Comparison of ENCODE assay signal across 7 mouse cellular contexts in the genomic region with DNA sequence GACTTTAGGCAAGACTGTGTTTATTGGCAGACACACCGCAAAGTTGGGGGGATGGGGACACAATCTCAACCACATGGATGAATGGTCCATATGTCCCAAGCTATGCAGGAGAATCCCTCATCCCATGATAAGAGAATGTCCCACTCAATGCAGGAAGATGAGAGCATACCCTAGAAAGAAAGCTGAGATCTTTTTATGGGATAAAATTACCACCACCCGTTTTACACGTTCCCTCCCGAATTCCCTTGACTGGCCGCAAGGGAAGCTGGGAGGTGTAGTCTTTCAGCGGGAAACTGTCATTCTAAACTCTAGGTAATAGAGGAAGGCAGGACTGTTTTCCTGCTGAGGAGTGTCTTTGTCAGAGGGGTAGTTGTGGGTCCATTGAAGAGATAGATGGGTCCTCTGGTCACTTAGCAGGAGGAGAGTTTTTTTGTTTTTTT. TPM values are rescaled to one million over a fixed set of nuclear protein-coding genes. Genes with fewer than 3 reads are reported as not detected.
DNase-seq lines count a peak whose midpoint lies in the region; ATAC-seq and TF ChIP-seq lines count a peak whose summit lies in the region.

No protein-coding gene starts in this region.

- DNase-seq in adrenal gland, postnatal 10 days = peak; percentile 67
- peak; percentile 68 to 74 for DNase-seq in cerebellum, postnatal 10 days
- DNase-seq in frontal cortex, postnatal 14 days (ENCODE audit: low spot score in 2 of 2) = peak; percentile 9 to 32
- peak; percentile 74 for DNase-seq in hindbrain, postnatal 0 days (ENCODE audit: low spot score)
- peak; percentile 63 to 68 for DNase-seq in left cerebral cortex, adult 18-20 months (ENCODE audit: low spot score in 2 of 2)
- peak; percentile 39 for DNase-seq in lung, postnatal 25 days (ENCODE audit: low spot score)
- DNase-seq in right cerebral cortex, postnatal 36 days (ENCODE audit: low spot score in 2 of 2) = peak; percentile 2 to 39

- no peaks in the 10 kb centered on the region for H3K9me3 ChIP-seq in hindbrain, postnatal 0 days (ENCODE audit: low read length)

- H3K27ac ChIP-seq in hindbrain, postnatal 0 days = peak overlapping the region; percentile 65

- H3K9ac ChIP-seq in hindbrain, postnatal 0 days (replicated peaks; ENCODE audit: low read length) = peak overlapping the region; percentile 51

- ATAC-seq in hindbrain, postnatal 0 days = no peak

- H3K4me2 ChIP-seq in hindbrain, postnatal 0 days (ENCODE audit: low read depth, low read length) = peak overlapping the region; percentile 70

- peak overlapping the region; percentile 49 for H3K4me3 ChIP-seq in hindbrain, postnatal 0 days (ENCODE audit: low read length)

- H3K36me3 ChIP-seq in hindbrain, postnatal 0 days (ENCODE audit: insufficient read depth, low read length) = no peaks in the 10 kb centered on the region

- H3K4me1 ChIP-seq in hindbrain, postnatal 0 days (ENCODE audit: insufficient read depth, low read length) = 0 out of 2 replicates have a peak, but pooled peaks cover 4% of the 10 kb centered on the region

- no peaks in the 10 kb centered on the region for H3K27me3 ChIP-seq in hindbrain, postnatal 0 days (ENCODE audit: insufficient read depth, low read length)

- WGBS in hindbrain, postnatal 0 days = 1% methylated on average over 6 of the region's 6 CpGs

- TF ChIP-seq CTCF in hindbrain, postnatal 0 days (IDR thresholded peaks at IDR 0.05; ENCODE audit: low read depth) = peak; percentile 41; the same call in 1 of the 2 replicates

RNA-seq across cellular contexts. Expression of gene Prr14l, which starts 3.7 kb away (rescaled TPM):
- 10 to 100 TPM; 21.4 to 25.0 TPM for total RNA-seq in adrenal gland, postnatal 10 days (2021)
- total RNA-seq in hindbrain, postnatal 0 days (2014; rRNA removed) = 21.0 and 23.8 TPM in 2 replicates
- polyA plus RNA-seq in hindbrain, postnatal 0 days (2015; fragmentation: Nextera tagmentation; extraction: Ambion mirVana) = 10.9 and 14.4 TPM in 2 replicates
- total RNA-seq in left cerebral cortex, adult 18-20 months (2021) = 10 to 100 TPM; 36.3 to 39.8 TPM

RNA-seq across cellular contexts. Expression of gene Depdc5, which starts 5.7 kb away (rescaled TPM):
- 10 to 100 TPM; 30.1 to 38.4 TPM for total RNA-seq in adrenal gland, postnatal 10 days (2021)
- total RNA-seq in hindbrain, postnatal 0 days (2014; rRNA removed) = 35.7 and 40.0 TPM in 2 replicates
- polyA plus RNA-seq in hindbrain, postnatal 0 days (2015; fragmentation: Nextera tagmentation; extraction: Ambion mirVana) = 15.8 and 16.7 TPM in 2 replicates
- total RNA-seq in left cerebral cortex, adult 18-20 months (2021) = 10 to 100 TPM; 65.8 to 76.7 TPM

RNA-seq across cellular contexts. Expression of gene Gm20671, which starts 30.9 kb away (rescaled TPM):
- not detected for total RNA-seq in adrenal gland, postnatal 10 days (2021)
- 2.3 and 5.6 TPM in 2 replicates for total RNA-seq in hindbrain, postnatal 0 days (2014; rRNA removed)
- not detected in 2 replicates for polyA plus RNA-seq in hindbrain, postnatal 0 days (2015; fragmentation: Nextera tagmentation; extraction: Ambion mirVana)
- total RNA-seq in left cerebral cortex, adult 18-20 months (2021) = not detected

Comparison
In these comparisons a context has a peak if more than half of its experiments do, and no peak if none do; other contexts are left out.
1. DNase-seq: peak in every context shown above with its lines; median percentile 74 in hindbrain, postnatal 0 days; 71 in cerebellum, postnatal 10 days; 67 in adrenal gland, postnatal 10 days; 66 in left cerebral cortex, adult 18-20 months; 39 in lung, postnatal 25 days; 20 in frontal cortex, postnatal 14 days; 20 in right cerebral cortex, postnatal 36 days.